Mouse (Mus musculus) small intestine, adult 2 months (tissue): ENCODE measurements around the gene Ufc1.

Source experiments
- CTCF ChIP-seq: fragments of 200-500 bp; IDR thresholded peaks from 2 replicates; pipeline ENCODE4 v1.5.1; 2012; ENCODE audit warnings: low read depth, mild to moderate bottlenecking, control low read depth, inconsistent platforms, low read length, moderate library complexity, mixed read lengths; ENCODE audit not compliant: insufficient replicate concordance, insufficient read length; ENCODE audit errors: extremely low read depth
- POLR2A ChIP-seq: fragments of 200-500 bp; IDR thresholded peaks from 2 replicates; pipeline ENCODE4 v1.6.1; 2012; ENCODE audit warnings: low read depth, mild to moderate bottlenecking, control low read depth, inconsistent platforms, low read length, moderate library complexity

DNA sequence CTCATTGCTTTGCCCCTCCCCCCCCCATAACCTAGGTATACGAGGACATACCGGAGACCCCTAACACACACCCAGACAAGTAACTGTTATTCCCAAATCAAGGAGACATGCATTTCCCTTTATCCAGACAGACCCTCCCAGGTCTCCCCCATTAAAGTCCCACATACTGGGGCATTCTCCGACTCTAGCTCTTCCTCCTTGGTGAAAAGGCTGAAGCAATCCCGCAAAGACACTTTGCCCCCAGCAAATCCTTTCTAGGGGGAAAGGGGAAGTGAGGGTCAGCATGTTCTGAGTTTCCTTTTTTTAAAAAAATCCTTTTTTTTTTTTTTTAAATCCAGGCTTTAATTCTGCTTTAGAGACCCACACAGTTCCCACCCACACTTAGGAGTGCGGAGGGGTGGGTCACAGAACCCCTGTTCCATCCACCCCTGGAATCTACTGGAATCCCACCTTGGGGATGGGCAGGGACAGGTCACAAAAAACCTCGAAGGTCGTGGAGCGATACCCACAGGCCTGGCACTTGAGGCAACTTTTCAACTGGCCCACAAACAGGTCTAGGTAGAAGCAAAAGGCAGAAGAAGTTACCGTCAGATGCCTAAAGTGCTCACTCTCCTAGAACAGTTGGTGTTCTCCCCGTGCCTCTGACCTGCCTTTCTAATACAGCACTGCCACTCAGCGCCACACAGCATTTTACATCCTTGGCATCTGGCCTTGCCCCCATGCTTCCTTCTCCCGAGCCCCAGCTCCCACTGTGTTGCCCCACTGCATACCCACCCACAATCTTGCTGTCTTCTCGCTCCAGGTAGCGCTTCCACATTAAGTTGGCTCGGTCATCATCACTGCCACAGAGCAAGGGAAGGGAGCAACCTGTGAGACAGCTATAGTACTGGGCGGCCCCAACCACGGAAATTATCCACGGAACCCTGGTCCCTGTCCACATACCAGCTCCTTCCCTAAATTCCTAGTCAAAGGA lies 11.3 kb downstream of the Ufc1 start:
- TF ChIP-seq CTCF (no peak), POLR2A (no peak)
